Mouse (Mus musculus) forebrain, embryonic 13.5 days (tissue): ENCODE measurements around the gene Defb22. TPM values are rescaled to one million over a fixed set of nuclear protein-coding genes. Genes with fewer than 3 reads are reported as not detected.

ENCODE experiments used
- ATAC-seq: fragments of 200-750 bp; cut with Nextera tagmentation; 2 replicates; pipeline ENCODE4 v1.8.0; 2017
- H3K27ac ChIP-seq: fragments of 300-500 bp; sonication (generic); 2 replicates; pipeline ENCODE4 v1.5.1; 2015; ENCODE audit warnings: inconsistent platforms, mild to moderate bottlenecking, moderate library complexity
- H3K27me3 ChIP-seq: fragments of 300-500 bp; sonication (generic); 2 replicates; pipeline ENCODE4 v1.6.1; 2015; ENCODE audit warnings: mild to moderate bottlenecking, inconsistent platforms
- H3K36me3 ChIP-seq: fragments of 300-500 bp; sonication (generic); 2 replicates; pipeline ENCODE4 v1.6.1; 2015; ENCODE audit warnings: mild to moderate bottlenecking, inconsistent platforms; ENCODE audit not compliant: poor library complexity, severe bottlenecking
- H3K4me1 ChIP-seq: fragments of 300-500 bp; sonication (generic); 2 replicates; pipeline ENCODE4 v1.6.1; 2015; ENCODE audit warnings: inconsistent platforms
- H3K4me2 ChIP-seq: fragments of 300-500 bp; sonication (generic); 2 replicates; pipeline ENCODE4 v1.6.1; 2015; ENCODE audit warnings: inconsistent platforms, mild to moderate bottlenecking, moderate library complexity
- H3K4me3 ChIP-seq: fragments of 300-500 bp; sonication (generic); 2 replicates; pipeline ENCODE4 v1.5.1; 2015; ENCODE audit warnings: mild to moderate bottlenecking, inconsistent platforms
- H3K9ac ChIP-seq: fragments of 300-500 bp; sonication (generic); 2 replicates; pipeline ENCODE4 v1.6.1; 2015; ENCODE audit warnings: mild to moderate bottlenecking, inconsistent platforms
- H3K9me3 ChIP-seq: fragments of 300-500 bp; sonication (generic); replicated peaks from 2 replicates; pipeline ENCODE4 v1.6.1; 2016; ENCODE audit warnings: inconsistent platforms
- WGBS: fragments of 180-500 bp; shearing (Covaris S2); methylation state at CpG from one replicate; pipeline ENCODE4 v1.1.7; 2015; 5-methylcytosine and 5-hydroxymethylcytosine counted together
- polyA plus RNA-seq: library from polyadenylated mRNA; unstranded; fragments of >200 nt; fragmentation: Nextera tagmentation; extraction: Ambion mirVana; gene quantifications from 2 replicates; pipeline ENCODE4 v1.2.1, GENCODE M21; 2015

Gene Defb22
- polyA plus RNA-seq, 1 experiment from 2014 or later: not detected

- no peak overlapping the region for H3K9ac ChIP-seq
- no peaks in the 10 kb centered on the region for H3K27me3 ChIP-seq
- H3K36me3 ChIP-seq: no peaks in the 10 kb centered on the region
- H3K4me3 ChIP-seq: no peak overlapping the region
- H3K9me3 ChIP-seq: no peaks in the 10 kb centered on the region
- H3K4me1 ChIP-seq: no peaks in the 10 kb centered on the region
- H3K27ac ChIP-seq: no peak overlapping the region
- ATAC-seq: no peak
- WGBS: 37% methylated on average over 3 of the region's 3 CpGs
- no peak overlapping the region for H3K4me2 ChIP-seq
These were observed 17.5 kb downstream of the Defb22 start for GRCm38 (mm10) chr2:152472434-152472833.

- Histone ChIP-seq H3K27me3 (no peaks in the 10 kb centered on the region), H3K27ac (no peak overlapping the region), H3K9me3 (no peaks in the 10 kb centered on the region), H3K4me3 (no peak overlapping the region), H3K36me3 (no peaks in the 10 kb centered on the region), H3K9ac (no peak overlapping the region), H3K4me1 (no peaks in the 10 kb centered on the region), H3K4me2 (no peak overlapping the region)
- WGBS: 33% methylated on average over 7 of the region's 7 CpGs
- ATAC-seq: no peak
These were observed 19.0 kb downstream of the Defb22 start for GRCm38 (mm10) chr2:152470973-152471372.

GRCm38 (mm10) chr2:152464570-152465150, 25.3 kb downstream of the Defb22 start, which contains the start of gene Defb23:
Defb23 (minus strand) TSS chr2:152464620.
- no peak within 1 kb of the TSS for H3K4me2 ChIP-seq
- no peaks in the 10 kb centered on the region for H3K36me3 ChIP-seq
- no peak for ATAC-seq
- no peak within 1 kb of the TSS for H3K27ac ChIP-seq
- no peaks in the 10 kb centered on the region for H3K27me3 ChIP-seq
- no peak within 1 kb of the TSS for H3K4me3 ChIP-seq
- no peak within 1 kb of the TSS for H3K9ac ChIP-seq
- H3K4me1 ChIP-seq: no peaks in the 10 kb centered on the region
- WGBS: 84% methylated on average over 3 of the region's 3 CpGs
- H3K9me3 ChIP-seq: peaks cover 3% of the 10 kb centered on the region; the same call in 1 of the 2 replicates

GRCm38 (mm10) chr2:152459241-152459640, 30.7 kb downstream of the Defb22 start:
- H3K36me3 ChIP-seq: no peaks in the 10 kb centered on the region
- H3K4me1 ChIP-seq: no peaks in the 10 kb centered on the region; the same call in 1 of the 2 replicates
- H3K9me3 ChIP-seq: no peaks in the 10 kb centered on the region; the same call in 1 of the 2 replicates
- H3K27ac ChIP-seq: no peak overlapping the region
- no peak overlapping the region for H3K9ac ChIP-seq
- H3K4me2 ChIP-seq: no peak overlapping the region
- WGBS: 72% methylated on average over 13 of the region's 13 CpGs
- H3K4me3 ChIP-seq: no peak overlapping the region
- no peak for ATAC-seq
- no peaks in the 10 kb centered on the region for H3K27me3 ChIP-seq

- no peak; the same call in 1 of the 2 replicates for ATAC-seq
- H3K36me3 ChIP-seq: no peaks in the 10 kb centered on the region
- no peak overlapping the region for H3K4me3 ChIP-seq
- 57% methylated on average over 4 of the region's 4 CpGs for WGBS
- no peaks in the 10 kb centered on the region for H3K9me3 ChIP-seq
- H3K4me2 ChIP-seq: no peak overlapping the region
- no peak overlapping the region for H3K27ac ChIP-seq
- H3K4me1 ChIP-seq: no peaks in the 10 kb centered on the region
- no peak overlapping the region for H3K9ac ChIP-seq
- H3K27me3 ChIP-seq: no peaks in the 10 kb centered on the region
These were observed 37.7 kb downstream of the Defb22 start for GRCm38 (mm10) chr2:152452101-152452781.

- Histone ChIP-seq H3K9me3 (no peaks in the 10 kb centered on the region), H3K36me3 (no peaks in the 10 kb centered on the region), H3K4me2 (no peak overlapping the region), H3K4me3 (no peak overlapping the region), H3K27ac (no peak overlapping the region), H3K9ac (no peak overlapping the region), H3K27me3 (no peaks in the 10 kb centered on the region), H3K4me1 (no peaks in the 10 kb centered on the region)
- WGBS: 7% methylated on average over 5 of the region's 5 CpGs
- ATAC-seq: no peak
These were observed 39.7 kb downstream of the Defb22 start for GRCm38 (mm10) chr2:152450241-152450640.

- no peak for ATAC-seq
- no peak overlapping the region for H3K27ac ChIP-seq
- WGBS: 53% methylated on average over 5 of the region's 5 CpGs
These were observed 42.5 kb downstream of the Defb22 start for GRCm38 (mm10) chr2:152447461-152447860.

GRCm38 (mm10) chr2:152446642-152447041, 43.3 kb downstream of the Defb22 start:
- Histone ChIP-seq H3K4me3 (no peak overlapping the region), H3K9ac (no peak overlapping the region), H3K36me3 (no peaks in the 10 kb centered on the region), H3K27me3 (no peaks in the 10 kb centered on the region), H3K9me3 (no peaks in the 10 kb centered on the region), H3K4me2 (no peak overlapping the region), H3K27ac (no peak overlapping the region), H3K4me1 (peaks cover 3% of the 10 kb centered on the region; the same call in 1 of the 2 replicates)
- WGBS: 73% methylated on average over 2 of the region's 2 CpGs
- no peak for ATAC-seq

More at GRCm38 (mm10) chr2:152447461-152447860, 42.5 kb downstream of the Defb22 start:
- H3K36me3 ChIP-seq: no peaks in the 10 kb centered on the region
- no peak overlapping the region for H3K4me2 ChIP-seq
- H3K27me3 ChIP-seq: no peaks in the 10 kb centered on the region
- H3K4me3 ChIP-seq: no peak overlapping the region
- no peaks in the 10 kb centered on the region for H3K9me3 ChIP-seq
- no peak overlapping the region for H3K9ac ChIP-seq
- H3K4me1 ChIP-seq: peaks cover 3% of the 10 kb centered on the region; the same call in 1 of the 2 replicates

GRCm38 (mm10) chr2:152443281-152443680, 46.7 kb downstream of the Defb22 start:
- Histone ChIP-seq H3K4me2 (no peak overlapping the region), H3K9ac (no peak overlapping the region), H3K9me3 (no peaks in the 10 kb centered on the region), H3K4me3 (no peak overlapping the region), H3K36me3 (no peaks in the 10 kb centered on the region), H3K27me3 (no peaks in the 10 kb centered on the region), H3K4me1 (peaks cover 3% of the 10 kb centered on the region; the same call in 1 of the 2 replicates), H3K27ac (no peak overlapping the region)
- ATAC-seq: no peak
- 82% methylated on average over 8 of the region's 8 CpGs for WGBS

GRCm38 (mm10) chr2:152442322-152442721, 47.6 kb downstream of the Defb22 start:
- H3K27me3 ChIP-seq: no peaks in the 10 kb centered on the region
- no peak overlapping the region for H3K4me3 ChIP-seq
- peaks cover 4% of the 10 kb centered on the region for H3K4me1 ChIP-seq
- no peak overlapping the region for H3K9ac ChIP-seq
- H3K36me3 ChIP-seq: no peaks in the 10 kb centered on the region
- no peaks in the 10 kb centered on the region for H3K9me3 ChIP-seq
- H3K4me2 ChIP-seq: no peak overlapping the region
- 84% methylated on average over 4 of the region's 4 CpGs for WGBS
- no peak overlapping the region for H3K27ac ChIP-seq
- no peak for ATAC-seq

- no peaks in the 10 kb centered on the region for H3K27me3 ChIP-seq
- no peak overlapping the region for H3K27ac ChIP-seq
- no peak overlapping the region for H3K9ac ChIP-seq
- no peak overlapping the region for H3K4me3 ChIP-seq
- H3K4me2 ChIP-seq: no peak overlapping the region
- no peaks in the 10 kb centered on the region for H3K9me3 ChIP-seq
- 81% methylated on average over 2 of the region's 2 CpGs for WGBS
- peaks cover 20% of the 10 kb centered on the region for H3K4me1 ChIP-seq
- no peak for ATAC-seq
- H3K36me3 ChIP-seq: no peaks in the 10 kb centered on the region
These were observed 50.1 kb downstream of the Defb22 start for GRCm38 (mm10) chr2:152439833-152440232.

GRCm38 (mm10) chr2:152438963-152439362, 51.0 kb downstream of the Defb22 start:
- H3K9me3 ChIP-seq: no peaks in the 10 kb centered on the region
- H3K4me2 ChIP-seq: no peak overlapping the region
- WGBS: 59% methylated on average over 1 of the region's 1 CpGs
- H3K27ac ChIP-seq: no peak overlapping the region
- H3K4me3 ChIP-seq: no peak overlapping the region
- H3K36me3 ChIP-seq: no peaks in the 10 kb centered on the region
- no peak for ATAC-seq
- no peak overlapping the region for H3K9ac ChIP-seq
- peaks cover 20% of the 10 kb centered on the region for H3K4me1 ChIP-seq
- no peaks in the 10 kb centered on the region for H3K27me3 ChIP-seq
